Mouse (Mus musculus) G1E (cell line): ENCODE measurements around the gene St6gal1. TPM values are rescaled to one million over a fixed set of nuclear protein-coding genes. Genes with fewer than 3 reads are reported as not detected.

Source experiments
- ATAC-seq: 2 replicates; pipeline ENCODE4 v1.8.0; 2016; ENCODE audit warnings: mild to moderate bottlenecking; ENCODE audit not compliant: insufficient number of reproducible peaks, poor library complexity, low FRiP score, severe bottlenecking; ENCODE audit errors: extremely low read depth
- DNase-seq: peaks from one replicate; pipeline ENCODE4 v3.0.0; 2012; ENCODE audit warnings: low spot score
- H3K27me3 ChIP-seq: 2 replicates; pipeline ENCODE4 v1.6.1; 2012; ENCODE audit warnings: mild to moderate bottlenecking, low read length, inconsistent platforms; ENCODE audit not compliant: insufficient read depth
- H3K36me3 ChIP-seq: replicated peaks from 2 replicates; pipeline ENCODE3; 2012; ENCODE audit warnings: mild to moderate bottlenecking, inconsistent platforms
- H3K4me1 ChIP-seq: 2 replicates; pipeline ENCODE4 v1.6.1; 2012; ENCODE audit warnings: low read depth, low read length, inconsistent platforms, mixed read lengths; ENCODE audit not compliant: insufficient read depth
- H3K4me3 ChIP-seq: 2 replicates; pipeline ENCODE4 v1.5.1; 2012; ENCODE audit warnings: low read depth, mild to moderate bottlenecking, inconsistent platforms, low read length, moderate library complexity, mixed read lengths
- H3K9me3 ChIP-seq: replicated peaks from 2 replicates; pipeline ENCODE4 v1.6.1; 2012; ENCODE audit warnings: inconsistent platforms
- CTCF ChIP-seq: IDR thresholded peaks from 2 replicates; pipeline ENCODE4 v1.5.1; 2012; ENCODE audit warnings: low read depth, low read length, inconsistent platforms, mixed read lengths
- GATA1 ChIP-seq: IDR thresholded peaks from 2 replicates; pipeline ENCODE4 v1.6.1; 2012; ENCODE audit warnings: borderline replicate concordance, low read length, inconsistent platforms, mixed read lengths
- GATA2 ChIP-seq: IDR thresholded peaks from 2 replicates; pipeline ENCODE4 v1.6.1; 2012; ENCODE audit warnings: low read depth, low read length, inconsistent platforms, borderline replicate concordance
- POLR2AphosphoS5 ChIP-seq: IDR thresholded peaks from 2 replicates; pipeline ENCODE4 v1.6.1; 2012; ENCODE audit warnings: low read depth, low read length, inconsistent platforms; ENCODE audit not compliant: insufficient replicate concordance
- TAL1 ChIP-seq: conservative IDR thresholded peaks from 2 replicates; pipeline ENCODE4 v1.6.1; 2012; ENCODE audit warnings: low read depth, low read length, inconsistent platforms, mixed read lengths
- polyA plus RNA-seq: library from polyadenylated mRNA; stranded (reverse); fragments of >175 nt; gene quantifications from 2 replicates; pipeline ENCODE4 v1.2.3, GENCODE M21; 2012
- total RNA-seq, 2 experiments: library from RNA; stranded (forward) in 1 of 2; stranded (reverse) in 1 of 2; fragments of 200-1000 nt in 1 of 2; fragments of >200 nt in 1 of 2; fragmentation: Nextera tagmentation in 1 of 2; gene quantifications; 2 replicates each; pipeline ENCODE4 v1.2.3; 2014 to 2017

The St6gal1 gene
- total and polyA plus RNA-seq, 3 experiments = 0.24 to 4.0 (median 3.0) TPM

DNA sequence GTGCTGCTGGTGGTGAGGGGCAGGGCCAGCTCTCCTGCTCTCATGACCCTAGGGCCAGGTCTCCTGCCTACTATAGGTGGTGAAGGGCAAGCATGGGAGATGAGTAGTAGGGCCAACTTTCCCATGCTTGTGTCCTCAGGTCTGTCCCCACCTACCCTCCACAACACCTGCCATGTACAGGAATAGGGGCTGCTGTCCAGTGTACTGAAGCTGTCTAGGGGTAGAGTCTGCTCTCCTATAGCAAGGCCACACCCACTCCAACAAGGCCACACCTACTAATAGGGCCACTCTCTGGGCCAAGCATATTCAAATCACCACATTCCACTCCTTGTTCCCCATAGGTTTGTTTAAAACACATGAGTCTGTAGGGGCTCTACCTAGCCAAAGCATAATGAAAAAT lies 159.8 kb downstream of the St6gal1 start:
- no peak for TF ChIP-seq CTCF
- no peak for TF ChIP-seq GATA2
- no peak for TF ChIP-seq GATA1
- TF ChIP-seq POLR2AphosphoS5 = no peak
- H3K9me3 ChIP-seq = peaks cover 8% of the 10 kb centered on the region
- no peak for DNase-seq
- no peak for ATAC-seq
- no peaks in the 10 kb centered on the region for H3K27me3 ChIP-seq
- H3K4me3 ChIP-seq = no peak overlapping the region
- H3K36me3 ChIP-seq = no peaks in the 10 kb centered on the region
- no peaks in the 10 kb centered on the region for H3K4me1 ChIP-seq

DNA sequence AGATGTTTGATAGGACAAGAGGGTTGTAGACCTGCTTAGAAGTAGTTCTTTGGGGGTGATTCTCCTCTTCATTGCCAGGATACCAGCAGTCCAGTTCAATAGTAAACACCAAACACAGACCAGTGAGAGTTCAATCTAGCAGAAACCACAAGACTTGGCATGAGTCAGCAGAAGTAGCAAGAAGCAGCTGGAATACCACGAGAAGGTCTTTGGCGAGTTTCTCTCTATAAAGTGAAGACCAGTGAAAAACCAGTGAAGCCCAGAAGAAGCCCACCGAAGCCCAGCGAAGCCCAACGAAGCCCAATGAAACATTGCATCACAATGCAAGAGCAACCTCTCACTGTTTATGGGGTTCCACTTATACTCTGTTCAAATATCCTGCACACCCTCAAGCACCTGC lies 173.4 kb downstream of the St6gal1 start:
- ATAC-seq = peak; percentile 35; the same call in 1 of the 2 replicates
- no peak overlapping the region for H3K4me3 ChIP-seq
- 0 out of 2 replicates have a peak, but pooled peaks cover 2% of the 10 kb centered on the region for H3K9me3 ChIP-seq
- no peaks in the 10 kb centered on the region for H3K27me3 ChIP-seq
- peaks cover 42% of the 10 kb centered on the region for H3K4me1 ChIP-seq
- TF ChIP-seq GATA2 (no peak), POLR2AphosphoS5 (no peak), TAL1 (no peak), GATA1 (no peak), CTCF (no peak)
- no peaks in the 10 kb centered on the region for H3K36me3 ChIP-seq
- no peak for DNase-seq

- peaks cover 47% of the 10 kb centered on the region for H3K4me1 ChIP-seq
- 0 out of 2 replicates have a peak, but pooled peaks cover 2% of the 10 kb centered on the region for H3K9me3 ChIP-seq
- peak; percentile 85 for ATAC-seq
- no peak overlapping the region; the same call in 1 of the 2 replicates for H3K4me3 ChIP-seq
- peak; percentile 61 for DNase-seq
- H3K27me3 ChIP-seq = no peaks in the 10 kb centered on the region
- H3K36me3 ChIP-seq = no peaks in the 10 kb centered on the region
- TF ChIP-seq GATA1 (no peak), CTCF (no peak), TAL1 (peak; percentile 71), POLR2AphosphoS5 (no peak)
Observed at GRCm38 (mm10) chr16:23401463-23401862, 176.9 kb downstream of the St6gal1 start.

- TF ChIP-seq GATA2 (no peak), POLR2AphosphoS5 (no peak), TAL1 (no peak), CTCF (no peak), GATA1 (no peak)
- H3K27me3 ChIP-seq = no peaks in the 10 kb centered on the region; the same call in 1 of the 2 replicates
Observed at GRCm38 (mm10) chr16:23401959-23402358, 177.4 kb downstream of the St6gal1 start.

DNA sequence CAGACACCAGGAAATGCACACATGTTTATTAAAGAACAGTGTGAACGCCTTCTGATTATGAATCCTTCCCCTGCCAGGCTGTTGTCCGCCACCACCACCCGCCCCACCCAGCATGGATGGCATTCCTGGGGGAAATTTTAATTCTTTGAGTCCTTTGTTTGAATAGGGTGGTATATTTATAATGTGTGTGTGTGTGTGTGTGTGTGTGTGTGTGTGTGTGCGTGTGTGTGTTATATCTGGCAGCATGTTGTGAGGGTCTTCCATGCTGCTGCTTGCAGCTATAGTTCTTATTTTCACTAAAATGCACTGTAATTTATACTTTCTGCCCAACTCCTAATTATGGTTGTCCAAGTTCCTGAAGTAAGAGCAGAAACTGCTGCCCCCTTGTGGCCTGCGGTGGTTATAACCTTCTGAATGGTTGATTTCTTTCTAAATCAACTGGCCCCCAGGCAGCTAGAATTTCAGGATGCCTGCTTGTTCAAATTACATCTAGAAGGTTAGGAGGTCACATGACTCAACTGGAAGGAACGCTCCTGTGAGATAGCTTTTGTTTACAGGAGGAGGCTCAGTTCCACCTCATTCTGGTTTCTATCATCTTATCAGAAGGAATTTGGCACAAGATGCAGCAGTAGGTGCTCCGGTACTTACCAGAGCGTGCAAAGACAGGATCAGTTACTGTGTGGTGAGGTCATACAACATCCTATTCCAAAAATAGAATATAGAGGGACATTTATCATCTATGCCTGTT lies 178.6 kb downstream of the St6gal1 start:
- H3K36me3 ChIP-seq = no peaks in the 10 kb centered on the region

More at GRCm38 (mm10) chr16:23401959-23402358, 177.4 kb downstream of the St6gal1 start:
- Histone ChIP-seq H3K4me3 (no peak overlapping the region; the same call in 1 of the 2 replicates), H3K4me1 (peaks cover 46% of the 10 kb centered on the region), H3K9me3 (0 out of 2 replicates have a peak, but pooled peaks cover 2% of the 10 kb centered on the region), H3K36me3 (no peaks in the 10 kb centered on the region)
- peak; percentile 5 for DNase-seq
- ATAC-seq = peak; percentile 37; the same call in 1 of the 2 replicates

More for the DNA sequence above, 178.6 kb downstream of the St6gal1 start:
- peaks cover 34% of the 10 kb centered on the region for H3K4me1 ChIP-seq
- H3K4me3 ChIP-seq = no peak overlapping the region
- DNase-seq (peak; percentile 6), ATAC-seq (no peak)
- 0 out of 2 replicates have a peak, but pooled peaks cover 2% of the 10 kb centered on the region for H3K9me3 ChIP-seq
- H3K27me3 ChIP-seq = no peaks in the 10 kb centered on the region; the same call in 1 of the 2 replicates
- TF ChIP-seq POLR2AphosphoS5 (no peak), CTCF (0 out of 2 replicates have a peak, but pooled peaks have one; percentile 19)

Other genes starting within 250 kb of the St6gal1 start
- not detected in 2 replicates for gene Kng2, start 195.3 kb upstream of the St6gal1 start, total RNA-seq (2014; fragmentation: Nextera tagmentation)
- gene Kng2, start 195.3 kb upstream of the St6gal1 start, total RNA-seq (2017) = 0.17 TPM in 1 of 2 replicates, not detected in the other
- not detected in 2 replicates for gene Kng2, start 195.3 kb upstream of the St6gal1 start, polyA plus RNA-seq
- gene Kng1, start 166.9 kb upstream of the St6gal1 start, total RNA-seq (2014; fragmentation: Nextera tagmentation) = not detected in 2 replicates
- 0.12 TPM in 1 of 2 replicates, not detected in the other for gene Kng1, start 166.9 kb upstream of the St6gal1 start, total RNA-seq (2017)
- gene Kng1, start 166.9 kb upstream of the St6gal1 start, polyA plus RNA-seq = not detected in 2 replicates
- gene Eif4a2, start 117.3 kb upstream of the St6gal1 start, total RNA-seq (2014; fragmentation: Nextera tagmentation) = 776 and 797 TPM in 2 replicates
- 849 and 913 TPM in 2 replicates for gene Eif4a2, start 117.3 kb upstream of the St6gal1 start, total RNA-seq (2017)
- 8.4 and 10.5 TPM in 2 replicates for gene Eif4a2, start 117.3 kb upstream of the St6gal1 start, polyA plus RNA-seq
- gene Rfc4, start 97.0 kb upstream of the St6gal1 start, total RNA-seq (2014; fragmentation: Nextera tagmentation) = 181 and 229 TPM in 2 replicates
- 87.3 and 90.1 TPM in 2 replicates for gene Rfc4, start 97.0 kb upstream of the St6gal1 start, total RNA-seq (2017)
- gene Rfc4, start 97.0 kb upstream of the St6gal1 start, polyA plus RNA-seq = 29.7 and 49.2 TPM in 2 replicates
- gene Adipoq, start 78.2 kb upstream of the St6gal1 start, total RNA-seq (2014; fragmentation: Nextera tagmentation) = not detected in 2 replicates
- gene Adipoq, start 78.2 kb upstream of the St6gal1 start, total RNA-seq (2017) = 0.16 TPM in 1 of 2 replicates, not detected in the other
- not detected in 2 replicates for gene Adipoq, start 78.2 kb upstream of the St6gal1 start, polyA plus RNA-seq
- gene Rtp1, start 204.4 kb downstream of the St6gal1 start, total RNA-seq (2014; fragmentation: Nextera tagmentation) = not detected in 2 replicates
- gene Rtp1, start 204.4 kb downstream of the St6gal1 start, total RNA-seq (2017) = 0.05 TPM in 1 of 2 replicates, not detected in the other
- gene Rtp1, start 204.4 kb downstream of the St6gal1 start, polyA plus RNA-seq = not detected in 2 replicates